Mouse (Mus musculus): Measurements from ENCODE around the gene Lyz2. TPM values are rescaled to one million over a fixed set of nuclear protein-coding genes. Genes with fewer than 3 reads are reported as not detected.

Lyz2 gene
- total and polyA plus RNA-seq, 3 experiments, result not detected

GRCm38 (mm10) chr10:117229826-117230225 lies 52.3 kb downstream of the Lyz2 start:
- Histone ChIP-seq H3K4me3 (ENCODE audit: control insufficient read depth in 1 of 2, insufficient read depth in 1 of 2, low read depth in 2 of 2, low read length in 2 of 2) (no peak overlapping the region), H3K4me1 (ENCODE audit: control insufficient read depth in 1 of 2, insufficient read depth in 2 of 2, low read length in 2 of 2) (0 out of 4 replicates have a peak, but pooled peaks cover 0 to 5% of the 10 kb centered on the region in 2 experiments), H3K27me3 (ENCODE audit: control insufficient read depth in 1 of 2, insufficient read depth in 2 of 2, low read length in 2 of 2) (peaks cover 2 to 5% of the 10 kb centered on the region in 2 experiments; a peak in 3 of 4 replicates), H3K27ac (ENCODE audit: control insufficient read depth, low read depth, low read length) (no peak overlapping the region), H3K9me3 (replicated peaks; ENCODE audit: insufficient read depth, low read length) (no peaks in the 10 kb centered on the region), H3K9ac (ENCODE audit: control insufficient read depth, low read depth, low read length, poor library complexity, severe bottlenecking) (no peak overlapping the region), H3K36me3 (ENCODE audit: control insufficient read depth in 1 of 2, insufficient read depth in 2 of 2, low read length in 2 of 2) (peaks cover 0 to 2% of the 10 kb centered on the region in 2 experiments; a peak in 1 of 4 replicates), H3K79me2 (ENCODE audit: control insufficient read depth, insufficient read depth, low read length, poor library complexity) (no peaks in the 10 kb centered on the region)
- no peak for TF ChIP-seq MXI1 (IDR thresholded peaks at IDR 0.05; ENCODE audit: low read depth, low read length)
- no peak for TF ChIP-seq POLR2A (IDR thresholded peaks at IDR 0.05; ENCODE audit: control insufficient read depth in 1 of 2, insufficient read depth in 1 of 2, low read depth in 1 of 2, low read length in 2 of 2, poor library complexity in 1 of 2)
- TF ChIP-seq EP300 (IDR thresholded peaks at IDR 0.05; ENCODE audit: low read depth in 1 of 2, low read length in 2 of 2), result no peak
- TF ChIP-seq MYC (IDR thresholded peaks at IDR 0.05; ENCODE audit: low read depth, low read length), result no peak
- DNase-seq (ENCODE audit: low read depth, low spot score), result no peak

Other genes with a start within 250 kb of the Lyz2 start
- gene Lrrc10, start 237.0 kb downstream of the Lyz2 start, total RNA-seq (2012; rRNA removed), result not detected in 2 replicates
- gene Lrrc10, start 237.0 kb downstream of the Lyz2 start, polyA plus RNA-seq (2012; ENCODE audit: insufficient read depth in 1 of 2, insufficient read length in 2 of 2, low read depth in 1 of 2, low replicate concordance in 2 of 2, missing spikeins in 1 of 2), result under 1 TPM in 1 of 2 experiments, not detected in 1; 0.18 TPM
- gene Cct2, start 218.5 kb downstream of the Lyz2 start, total RNA-seq (2012; rRNA removed), result 543 and 600 TPM in 2 replicates
- gene Cct2, start 218.5 kb downstream of the Lyz2 start, polyA plus RNA-seq (2012; ENCODE audit: insufficient read depth in 1 of 2, insufficient read length in 2 of 2, low read depth in 1 of 2, low replicate concordance in 2 of 2, missing spikeins in 1 of 2), result 100 to 1,000 TPM in 1 of 2 experiments, not detected in 1; 879 TPM
- 6.6 and 6.7 TPM in 2 replicates for gene Frs2, start 133.8 kb downstream of the Lyz2 start, total RNA-seq (2012; rRNA removed)
- gene Frs2, start 133.8 kb downstream of the Lyz2 start, polyA plus RNA-seq (2012; ENCODE audit: insufficient read depth in 1 of 2, insufficient read length in 2 of 2, low read depth in 1 of 2, low replicate concordance in 2 of 2, missing spikeins in 1 of 2), result 100 to 1,000 TPM in 1 of 2 experiments, 10 to 100 TPM in 1; 11.8 to 129 TPM
- 61.8 and 69.4 TPM in 2 replicates for gene Yeats4, start 57.8 kb downstream of the Lyz2 start, total RNA-seq (2012; rRNA removed)
- gene Yeats4, start 57.8 kb downstream of the Lyz2 start, polyA plus RNA-seq (2012; ENCODE audit: insufficient read depth in 1 of 2, insufficient read length in 2 of 2, low read depth in 1 of 2, low replicate concordance in 2 of 2, missing spikeins in 1 of 2), result 100 to 1,000 TPM in 1 of 2 experiments, not detected in 1; 106 TPM
- gene 9530003J23Rik, start 43.6 kb downstream of the Lyz2 start, total RNA-seq (2012; rRNA removed), result not detected in 2 replicates
- not detected for gene 9530003J23Rik, start 43.6 kb downstream of the Lyz2 start, polyA plus RNA-seq (2012; ENCODE audit: insufficient read depth in 1 of 2, insufficient read length in 2 of 2, low read depth in 1 of 2, low replicate concordance in 2 of 2, missing spikeins in 1 of 2)
- gene Lyz1, start 10.5 kb upstream of the Lyz2 start, total RNA-seq (2012; rRNA removed), result not detected in 2 replicates
- not detected for gene Lyz1, start 10.5 kb upstream of the Lyz2 start, polyA plus RNA-seq (2012; ENCODE audit: insufficient read depth in 1 of 2, insufficient read length in 2 of 2, low read depth in 1 of 2, low replicate concordance in 2 of 2, missing spikeins in 1 of 2)
- 88.2 and 103 TPM in 2 replicates for gene Cpsf6, start 97.7 kb upstream of the Lyz2 start, total RNA-seq (2012; rRNA removed)
- gene Cpsf6, start 97.7 kb upstream of the Lyz2 start, polyA plus RNA-seq (2012; ENCODE audit: insufficient read depth in 1 of 2, insufficient read length in 2 of 2, low read depth in 1 of 2, low replicate concordance in 2 of 2, missing spikeins in 1 of 2), result 10 to 100 TPM in 1 of 2 experiments, not detected in 1; 85.7 TPM